Mouse (Mus musculus): ENCODE results near the gene Slc22a5. TPM values are rescaled to one million over a fixed set of nuclear protein-coding genes. Genes with fewer than 3 reads are reported as not detected.

Gene Slc22a5
- total and polyA plus RNA-seq, 2 experiments from 2014 or later: 13.4 to 16.2 TPM

DNA sequence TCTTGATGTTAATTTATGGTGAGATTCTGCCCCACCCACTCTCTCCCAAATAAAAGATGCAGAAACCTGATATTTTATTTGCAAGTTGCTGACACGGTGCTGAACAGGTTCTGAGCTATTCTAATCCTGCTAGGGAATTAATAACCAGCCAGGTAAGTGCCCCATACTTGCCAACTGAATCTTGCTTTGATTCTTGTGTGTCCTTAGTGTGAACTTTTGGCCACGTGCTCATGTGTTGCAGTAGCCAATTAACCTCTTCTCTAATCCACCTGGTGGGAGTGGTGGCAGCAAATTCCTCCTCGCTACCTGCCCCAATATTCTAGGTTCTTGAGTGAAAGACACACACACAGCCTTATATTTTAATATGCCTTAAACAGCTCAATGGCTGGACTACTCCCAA lies 7.5 kb upstream of the Slc22a5 start:
- no peaks in the 10 kb centered on the region for H3K36me3 ChIP-seq (ENCODE audit: insufficient read depth)
- TF ChIP-seq CTCF (IDR thresholded peaks at IDR 0.05; ENCODE audit: low read depth): no peak
- WGBS: 70% methylated on average over 3 of the region's 3 CpGs
- no peak overlapping the region for H3K4me2 ChIP-seq (ENCODE audit: low read depth)
- H3K27ac ChIP-seq (ENCODE audit: low read depth, low read length): no peak overlapping the region
- H3K9ac ChIP-seq: no peak overlapping the region
- no peaks in the 10 kb centered on the region for H3K4me1 ChIP-seq (ENCODE audit: insufficient read depth)
- H3K9me3 ChIP-seq (ENCODE audit: low read length): no peaks in the 10 kb centered on the region
- H3K4me3 ChIP-seq (ENCODE audit: low read depth, low read length): no peak overlapping the region
- no peaks in the 10 kb centered on the region for H3K27me3 ChIP-seq (ENCODE audit: insufficient read depth, low read length)
- DNase-seq: no peak
- no peak for ATAC-seq

- WGBS: 81% methylated on average over 6 of the region's 6 CpGs
- H3K9ac ChIP-seq: no peak overlapping the region
These were observed 5.5 kb upstream of the Slc22a5 start for GRCm38 (mm10) chr11:53896935-53897334.

DNA sequence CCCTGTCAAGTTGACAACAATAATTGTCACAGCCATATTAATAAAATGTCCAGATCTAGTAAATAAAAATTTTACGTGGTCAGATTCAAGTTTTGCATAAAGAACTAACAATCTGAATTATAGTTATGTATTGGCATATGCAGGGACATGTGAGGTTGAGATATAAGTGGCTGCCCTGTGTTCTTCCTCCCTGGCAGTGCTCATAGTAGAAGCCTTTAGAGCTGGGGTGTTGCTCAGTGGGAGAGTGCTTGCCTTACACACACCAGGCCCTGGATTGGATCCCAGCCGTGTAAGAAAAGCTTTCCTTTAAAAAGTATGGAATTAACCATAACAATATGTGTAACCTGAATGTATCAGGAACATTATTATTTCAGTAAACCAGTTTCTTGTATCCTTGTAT lies 2.0 kb upstream of the Slc22a5 start:
- Histone ChIP-seq H3K4me2 (ENCODE audit: low read depth) (no peak overlapping the region), H3K27me3 (ENCODE audit: insufficient read depth, low read length) (no peaks in the 10 kb centered on the region), H3K9ac (no peak overlapping the region), H3K4me1 (ENCODE audit: insufficient read depth) (peaks cover 21% of the 10 kb centered on the region), H3K9me3 (ENCODE audit: low read length) (no peaks in the 10 kb centered on the region), H3K36me3 (ENCODE audit: insufficient read depth) (no peaks in the 10 kb centered on the region), H3K4me3 (ENCODE audit: low read depth, low read length) (no peak overlapping the region), H3K27ac (ENCODE audit: low read depth, low read length) (no peak overlapping the region)
- WGBS: 75% methylated on average over 2 of the region's 2 CpGs
- no peak for TF ChIP-seq CTCF (IDR thresholded peaks at IDR 0.05; ENCODE audit: low read depth)
- DNase-seq (no peak), ATAC-seq (no peak)

More at GRCm38 (mm10) chr11:53896935-53897334, 5.5 kb upstream of the Slc22a5 start:
- no peaks in the 10 kb centered on the region for H3K9me3 ChIP-seq (ENCODE audit: low read length)
- H3K27me3 ChIP-seq (ENCODE audit: insufficient read depth, low read length): no peaks in the 10 kb centered on the region
- no peaks in the 10 kb centered on the region for H3K36me3 ChIP-seq (ENCODE audit: insufficient read depth)
- H3K27ac ChIP-seq (ENCODE audit: low read depth, low read length): no peak overlapping the region
- ATAC-seq: no peak
- no peak for TF ChIP-seq CTCF (IDR thresholded peaks at IDR 0.05; ENCODE audit: low read depth)
- DNase-seq: no peak
- no peak overlapping the region for H3K4me3 ChIP-seq (ENCODE audit: low read depth, low read length)
- H3K4me2 ChIP-seq (ENCODE audit: low read depth): no peak overlapping the region
- H3K4me1 ChIP-seq (ENCODE audit: insufficient read depth): no peaks in the 10 kb centered on the region

DNA sequence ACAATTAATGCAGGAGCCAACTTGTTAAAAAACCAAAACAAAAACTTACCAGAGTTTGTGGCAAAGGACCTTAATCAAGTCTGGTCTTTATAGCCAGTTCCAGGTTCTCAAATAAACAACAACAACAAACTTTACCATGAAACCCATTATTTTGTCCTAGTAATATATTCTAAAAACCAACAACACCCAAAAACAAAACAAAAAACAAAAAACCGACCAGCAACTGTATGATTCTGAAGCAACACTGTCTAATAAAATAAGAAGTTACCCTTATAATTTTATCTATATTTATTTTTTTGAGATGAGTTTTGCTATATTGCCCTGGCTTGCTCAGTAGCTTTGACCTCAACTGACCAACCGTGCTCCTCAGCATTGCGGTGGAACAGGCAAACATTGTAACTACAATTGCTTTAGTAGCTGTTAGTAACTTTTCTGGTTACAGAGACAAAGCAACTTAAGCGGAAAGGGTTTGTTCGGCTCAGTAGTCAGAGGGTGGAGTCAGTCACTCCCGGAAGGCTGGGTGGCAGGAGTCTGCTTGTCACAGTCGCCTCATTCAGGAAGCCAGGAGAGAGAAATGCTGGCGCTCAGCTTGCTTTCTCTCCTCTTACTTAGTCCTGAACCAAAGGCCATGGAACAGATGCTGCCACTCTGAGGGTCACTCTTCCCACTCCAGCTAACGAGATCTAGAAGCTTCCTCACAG lies 1.4 kb upstream of the Slc22a5 start:
- WGBS: 45% methylated on average over 9 of the region's 9 CpGs
- no peaks in the 10 kb centered on the region for H3K27me3 ChIP-seq (ENCODE audit: insufficient read depth, low read length)
- DNase-seq: no peak

DNA sequence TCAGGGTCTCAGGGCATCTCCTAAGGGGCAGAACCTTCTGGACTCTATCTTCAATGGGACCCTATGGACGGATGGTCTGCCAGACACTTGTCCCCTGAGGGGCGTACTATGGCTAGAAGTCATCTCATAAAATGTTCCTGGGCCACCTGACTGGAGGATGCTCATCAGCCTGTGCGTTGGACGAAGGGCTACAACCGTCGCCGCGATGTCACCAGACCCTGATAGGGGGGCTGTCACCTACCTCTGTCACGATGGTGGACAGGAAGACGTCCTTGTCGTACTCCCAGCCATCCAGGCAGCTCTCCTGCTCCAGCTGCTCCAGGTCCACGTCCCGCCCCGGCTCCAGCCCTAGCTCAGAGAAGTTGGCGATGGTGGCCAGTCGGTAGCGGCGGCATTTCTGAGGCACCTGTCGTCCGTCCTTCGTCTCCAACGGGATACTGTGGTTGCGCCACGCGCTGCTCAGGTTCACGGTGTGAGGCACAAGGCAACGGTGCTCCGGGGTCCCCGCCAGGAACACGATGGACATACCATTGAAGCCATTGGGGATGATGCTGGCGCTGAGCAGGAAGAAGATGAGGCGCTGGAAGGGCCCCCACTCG lies 455 bp downstream of the Slc22a5 start:
- no peaks in the 10 kb centered on the region for H3K36me3 ChIP-seq (ENCODE audit: insufficient read depth)
- H3K4me2 ChIP-seq (ENCODE audit: low read depth): peak overlapping the region; percentile 90
- H3K4me1 ChIP-seq (ENCODE audit: insufficient read depth): peaks cover 21% of the 10 kb centered on the region
- no peaks in the 10 kb centered on the region for H3K9me3 ChIP-seq (ENCODE audit: low read length)
- WGBS: 2% methylated on average over 33 of the region's 33 CpGs
- H3K27ac ChIP-seq (ENCODE audit: low read depth, low read length): no peak overlapping the region
- DNase-seq (no peak), ATAC-seq (no peak)
- H3K27me3 ChIP-seq (ENCODE audit: insufficient read depth, low read length): no peaks in the 10 kb centered on the region
- no peak for TF ChIP-seq CTCF (IDR thresholded peaks at IDR 0.05; ENCODE audit: low read depth)
- H3K4me3 ChIP-seq (ENCODE audit: low read depth, low read length): peak overlapping the region; percentile 45
- H3K9ac ChIP-seq: peak overlapping the region; percentile 69

More for the DNA sequence above, 1.4 kb upstream of the Slc22a5 start:
- H3K4me3 ChIP-seq (ENCODE audit: low read depth, low read length): no peak overlapping the region
- no peak overlapping the region for H3K4me2 ChIP-seq (ENCODE audit: low read depth)
- TF ChIP-seq CTCF (IDR thresholded peaks at IDR 0.05; ENCODE audit: low read depth): no peak
- no peaks in the 10 kb centered on the region for H3K36me3 ChIP-seq (ENCODE audit: insufficient read depth)
- ATAC-seq: no peak
- H3K9ac ChIP-seq: no peak overlapping the region
- H3K27ac ChIP-seq (ENCODE audit: low read depth, low read length): no peak overlapping the region
- peaks cover 21% of the 10 kb centered on the region for H3K4me1 ChIP-seq (ENCODE audit: insufficient read depth)
- no peaks in the 10 kb centered on the region for H3K9me3 ChIP-seq (ENCODE audit: low read length)

DNA sequence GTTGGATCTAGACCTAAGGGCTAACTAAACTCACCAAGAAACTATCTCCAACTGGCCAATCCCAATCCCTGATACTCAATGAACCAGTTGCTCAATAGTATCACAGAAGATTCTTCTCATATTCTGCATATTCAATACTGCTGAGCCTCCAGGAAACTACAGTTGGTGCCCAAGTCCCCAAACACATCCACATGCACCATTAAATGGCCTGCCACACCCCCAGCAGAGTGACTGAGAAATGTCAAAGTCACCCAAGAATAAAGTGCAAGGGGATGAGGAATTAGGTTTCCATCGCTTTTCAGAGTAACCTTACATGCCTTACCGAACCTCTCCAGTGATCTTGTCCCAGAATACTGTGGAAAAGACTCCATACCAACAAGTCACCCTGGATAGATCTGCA lies 1.2 kb downstream of the Slc22a5 start:
- Histone ChIP-seq H3K4me2 (ENCODE audit: low read depth) (peak overlapping the region; percentile 90), H3K36me3 (ENCODE audit: insufficient read depth) (no peaks in the 10 kb centered on the region), H3K27ac (ENCODE audit: low read depth, low read length) (no peak overlapping the region), H3K9me3 (ENCODE audit: low read length) (no peaks in the 10 kb centered on the region), H3K9ac (no peak overlapping the region), H3K27me3 (ENCODE audit: insufficient read depth, low read length) (no peaks in the 10 kb centered on the region), H3K4me3 (ENCODE audit: low read depth, low read length) (no peak overlapping the region), H3K4me1 (ENCODE audit: insufficient read depth) (peaks cover 21% of the 10 kb centered on the region)
- no peak for DNase-seq
- WGBS: 89% methylated on average over 2 of the region's 2 CpGs
- no peak for ATAC-seq
- TF ChIP-seq CTCF (IDR thresholded peaks at IDR 0.05; ENCODE audit: low read depth): no peak

DNA sequence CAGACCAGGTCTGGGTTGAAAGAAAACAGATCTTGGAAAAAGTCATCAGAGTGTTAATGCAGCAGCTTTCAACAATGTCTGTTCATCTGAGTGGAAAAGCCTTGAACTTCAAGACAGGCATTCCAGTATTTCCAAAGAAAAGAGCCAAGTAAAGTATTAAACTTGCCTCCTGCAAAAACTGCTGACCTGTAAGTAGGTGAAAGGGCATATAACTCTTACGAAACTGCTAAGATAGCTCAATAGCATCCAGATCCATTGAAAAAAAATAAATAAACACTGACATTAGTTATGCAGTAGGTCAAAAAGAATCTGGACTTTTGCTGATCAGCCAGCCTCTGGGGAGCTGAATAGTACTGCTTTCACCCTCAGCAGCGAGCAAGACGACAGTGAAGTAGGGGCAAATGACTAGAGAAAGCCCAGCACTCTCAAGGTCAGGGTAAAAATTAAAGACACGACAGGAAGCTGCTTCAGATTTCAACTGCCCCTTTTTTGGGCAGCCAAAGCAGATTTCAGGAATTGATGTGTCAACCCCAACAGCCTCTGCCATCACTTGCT lies 2.3 kb downstream of the Slc22a5 start:
- H3K4me2 ChIP-seq (ENCODE audit: low read depth): no peak overlapping the region

More for the DNA sequence above, 2.3 kb downstream of the Slc22a5 start:
- no peaks in the 10 kb centered on the region for H3K36me3 ChIP-seq (ENCODE audit: insufficient read depth)
- no peak overlapping the region for H3K4me3 ChIP-seq (ENCODE audit: low read depth, low read length)
- H3K9ac ChIP-seq: no peak overlapping the region
- ATAC-seq: no peak
- no peak overlapping the region for H3K27ac ChIP-seq (ENCODE audit: low read depth, low read length)
- no peaks in the 10 kb centered on the region for H3K27me3 ChIP-seq (ENCODE audit: insufficient read depth, low read length)
- no peaks in the 10 kb centered on the region for H3K9me3 ChIP-seq (ENCODE audit: low read length)
- H3K4me1 ChIP-seq (ENCODE audit: insufficient read depth): peaks cover 21% of the 10 kb centered on the region
- DNase-seq: no peak
- 62% methylated on average over 4 of the region's 4 CpGs for WGBS
- no peak for TF ChIP-seq CTCF (IDR thresholded peaks at IDR 0.05; ENCODE audit: low read depth)

Measured in forebrain, postnatal 0 days (tissue).